Mouse (Mus musculus): Measurements from ENCODE around the gene Lamtor2.

The Lamtor2 gene

DNA sequence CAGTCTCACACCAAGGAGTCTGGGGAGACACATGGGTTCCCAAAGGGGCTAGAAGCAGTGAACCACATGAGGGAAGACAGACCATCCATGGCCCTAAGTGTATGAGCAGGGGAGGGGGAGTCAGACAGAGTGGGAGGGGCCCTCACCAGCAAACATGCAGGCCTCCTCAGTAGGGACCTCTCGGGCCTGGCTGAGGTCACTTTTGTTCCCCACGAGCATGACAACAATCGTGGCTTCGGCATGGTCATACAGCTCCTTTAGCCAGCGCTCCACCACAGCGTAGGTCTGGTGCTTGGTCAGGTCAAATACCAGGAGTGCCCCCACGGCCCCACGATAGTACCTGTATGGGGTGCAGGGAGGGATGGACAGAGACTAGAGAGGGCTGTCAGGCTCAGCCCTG, 9.7 kb downstream of the Lamtor2 start:
- in situ Hi-C loops (cut with MboI; ENCODE audit: low sequenced_read_pairs), result no loop called here

GRCm38 (mm10) chr3:88542486-88542885, 10.4 kb downstream of the Lamtor2 start:
- in situ Hi-C loops (cut with MboI; ENCODE audit: low sequenced_read_pairs), result no loop called here

- in situ Hi-C loops (cut with MboI; ENCODE audit: low sequenced_read_pairs), result no loop called here
Measured at GRCm38 (mm10) chr3:88541622-88542401, 11.1 kb downstream of the Lamtor2 start.

- in situ Hi-C loops (cut with MboI; ENCODE audit: low sequenced_read_pairs), result no loop called here
Measured at GRCm38 (mm10) chr3:88540085-88540484, 12.8 kb downstream of the Lamtor2 start.

DNA sequence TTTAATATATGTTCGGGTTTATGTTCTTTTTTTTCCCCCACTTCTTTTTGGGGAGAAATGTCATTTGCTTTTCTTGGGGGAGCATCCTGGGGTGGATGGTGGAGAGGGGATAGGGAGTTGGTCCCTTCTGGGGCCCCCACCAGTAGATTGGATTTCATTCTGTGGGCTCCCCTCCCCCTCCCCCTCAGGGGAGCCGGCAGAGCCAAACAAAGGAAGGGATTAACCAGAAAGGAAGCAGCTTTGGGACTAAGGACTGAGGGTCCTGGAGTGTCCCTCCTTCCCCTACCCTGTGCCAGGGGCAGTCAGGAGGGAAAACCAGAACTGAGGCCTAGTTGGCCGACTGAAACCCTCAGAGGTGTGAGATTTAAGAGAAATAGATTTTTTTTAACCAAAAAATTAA, 13.5 kb downstream of the Lamtor2 start:
- in situ Hi-C loops (cut with MboI; ENCODE audit: low sequenced_read_pairs), result no loop called here

DNA sequence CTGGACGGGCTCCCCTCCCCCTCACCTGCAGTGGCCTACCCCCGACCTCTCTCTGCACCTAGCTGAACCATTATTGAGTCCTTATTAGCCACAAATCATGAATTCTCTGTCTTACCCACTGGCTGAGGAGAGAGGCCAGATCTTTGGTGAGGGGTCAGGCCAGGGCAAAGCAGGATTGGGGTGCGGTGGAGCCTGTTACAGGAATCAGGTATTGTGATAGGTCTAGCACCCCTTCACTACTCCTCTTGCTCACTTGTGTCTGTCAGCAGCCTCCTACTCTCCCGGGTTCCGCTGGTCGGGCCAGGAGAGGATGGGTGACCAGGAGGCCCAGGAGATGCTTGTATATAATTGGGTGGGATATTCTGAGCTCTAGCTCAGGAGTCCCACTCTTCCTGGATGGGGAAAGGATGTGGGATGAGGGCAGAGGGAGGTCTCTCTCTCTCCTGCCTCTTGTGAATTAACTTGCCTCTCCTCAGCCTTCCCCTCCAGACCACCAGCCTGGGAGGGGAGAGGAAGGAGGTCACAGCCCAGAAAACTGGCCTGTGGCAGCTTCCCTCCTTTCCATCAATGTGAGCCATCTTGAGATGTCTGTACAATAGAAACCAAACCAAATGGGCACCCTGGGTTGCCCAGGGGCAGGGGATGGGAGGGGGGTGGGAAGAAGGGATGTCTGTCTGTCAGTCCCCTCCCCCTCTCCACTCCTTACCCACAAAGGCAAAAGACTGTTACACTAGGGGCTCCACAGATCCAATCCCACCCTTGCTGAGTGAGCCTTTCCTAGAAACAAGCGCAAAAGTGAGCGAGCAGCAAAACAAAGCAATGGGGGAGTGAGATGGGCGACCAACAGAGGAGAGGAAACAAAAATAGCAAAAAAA, 14.4 kb downstream of the Lamtor2 start:
- in situ Hi-C loops (cut with MboI; ENCODE audit: low sequenced_read_pairs), result no loop called here

DNA sequence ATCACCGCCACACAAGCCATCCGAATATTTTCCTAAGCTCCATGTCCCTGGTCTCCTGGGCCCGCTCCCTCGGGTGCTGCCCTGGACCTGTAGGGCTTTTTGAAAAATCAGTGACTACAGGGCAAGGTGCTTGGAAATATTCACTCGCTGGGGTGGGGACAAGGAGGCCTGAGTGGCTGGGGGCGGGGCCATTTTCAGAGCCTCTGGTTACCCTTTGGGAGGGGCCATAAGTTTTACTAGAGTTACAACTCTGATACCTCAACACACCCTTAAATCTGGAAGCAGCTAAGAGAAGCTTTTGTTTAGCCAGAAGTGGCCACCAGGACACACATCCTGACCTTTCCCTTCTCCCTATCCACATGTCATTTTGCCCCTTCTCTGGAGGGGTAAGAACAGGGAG, 15.7 kb downstream of the Lamtor2 start:
- in situ Hi-C loops (cut with MboI; ENCODE audit: low sequenced_read_pairs), result no loop called here

DNA sequence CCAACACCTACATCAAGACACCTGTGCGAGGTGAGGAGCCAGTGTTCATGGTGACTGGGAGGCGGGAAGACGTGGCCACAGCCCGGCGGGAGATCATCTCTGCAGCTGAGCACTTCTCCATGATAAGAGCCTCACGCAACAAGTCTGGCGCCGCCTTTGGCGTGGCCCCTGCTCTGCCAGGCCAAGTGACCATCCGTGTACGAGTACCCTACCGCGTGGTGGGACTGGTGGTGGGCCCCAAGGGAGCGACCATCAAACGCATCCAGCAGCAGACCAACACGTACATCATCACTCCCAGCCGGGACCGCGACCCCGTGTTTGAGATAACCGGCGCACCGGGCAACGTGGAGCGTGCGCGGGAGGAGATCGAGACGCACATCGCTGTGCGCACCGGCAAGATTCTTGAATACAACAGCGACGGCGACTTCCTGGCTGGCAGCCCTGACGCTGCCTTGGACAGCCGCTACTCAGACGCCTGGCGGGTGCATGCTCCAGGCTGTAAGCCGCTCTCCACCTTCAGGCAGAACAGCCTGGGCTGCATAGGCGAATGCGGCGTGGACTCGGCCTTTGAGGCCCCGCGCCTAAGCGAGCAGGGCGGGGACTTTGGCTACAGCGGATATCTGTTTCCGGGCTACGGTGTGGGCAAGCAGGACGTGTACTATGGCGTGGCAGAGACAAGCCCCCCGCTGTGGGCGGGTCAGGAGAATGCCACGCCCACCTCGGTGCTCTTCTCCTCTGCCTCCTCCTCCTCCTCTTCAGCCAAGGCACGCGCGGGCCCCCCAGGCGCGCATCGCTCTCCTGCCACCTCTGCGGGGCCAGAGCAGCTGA, 16.6 kb downstream of the Lamtor2 start:
- in situ Hi-C loops (cut with MboI; ENCODE audit: low sequenced_read_pairs), result no loop called here

- in situ Hi-C loops (cut with MboI; ENCODE audit: low sequenced_read_pairs), result no loop called here
Measured at GRCm38 (mm10) chr3:88535527-88535926, 17.3 kb downstream of the Lamtor2 start.

DNA sequence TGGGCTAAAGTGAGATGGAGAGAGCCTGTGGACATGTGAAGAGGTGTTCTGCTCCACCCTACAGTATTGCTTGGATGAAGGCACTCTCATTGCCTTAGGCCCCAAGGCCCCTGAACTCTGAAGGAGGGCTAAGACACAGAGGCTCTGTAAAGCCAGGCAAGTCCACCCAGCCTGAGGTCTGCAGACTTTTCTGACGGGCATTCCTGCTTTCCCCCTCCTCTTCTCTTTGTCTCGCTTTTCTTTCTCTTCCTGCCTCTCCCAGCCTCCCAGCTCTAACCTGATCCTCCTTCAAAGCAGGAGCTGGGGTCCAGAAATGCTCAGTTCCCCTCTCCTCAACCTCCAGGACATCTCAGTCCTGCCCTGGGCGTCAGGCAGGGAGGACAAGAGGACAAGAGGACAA, 17.9 kb downstream of the Lamtor2 start:
- in situ Hi-C loops (cut with MboI; ENCODE audit: low sequenced_read_pairs), result no loop called here

DNA sequence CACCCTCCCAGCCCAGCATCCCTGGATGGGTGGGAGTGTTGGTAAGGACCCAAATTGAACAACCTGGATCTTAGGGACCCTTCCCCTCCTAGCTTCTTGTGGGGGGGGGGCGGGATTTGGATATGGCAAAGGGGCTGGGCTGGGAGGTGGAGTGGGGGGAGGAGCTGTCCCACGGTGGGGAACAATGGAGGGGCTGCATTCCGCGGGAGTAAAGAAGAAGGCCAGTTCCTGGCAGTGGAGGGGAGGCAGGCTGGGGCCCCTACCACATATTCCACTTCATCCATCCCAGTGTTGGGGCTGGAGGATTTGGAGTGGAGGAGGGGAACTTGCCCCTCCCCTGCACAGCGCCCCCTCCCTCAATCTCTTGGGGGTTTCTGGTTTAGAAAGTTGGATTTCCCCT, 19.2 kb downstream of the Lamtor2 start:
- in situ Hi-C loops (cut with MboI; ENCODE audit: low sequenced_read_pairs), result no loop called here

- in situ Hi-C loops (cut with MboI; ENCODE audit: low sequenced_read_pairs), result no loop called here
Measured at GRCm38 (mm10) chr3:88532689-88533511, 20.0 kb downstream of the Lamtor2 start.

DNA sequence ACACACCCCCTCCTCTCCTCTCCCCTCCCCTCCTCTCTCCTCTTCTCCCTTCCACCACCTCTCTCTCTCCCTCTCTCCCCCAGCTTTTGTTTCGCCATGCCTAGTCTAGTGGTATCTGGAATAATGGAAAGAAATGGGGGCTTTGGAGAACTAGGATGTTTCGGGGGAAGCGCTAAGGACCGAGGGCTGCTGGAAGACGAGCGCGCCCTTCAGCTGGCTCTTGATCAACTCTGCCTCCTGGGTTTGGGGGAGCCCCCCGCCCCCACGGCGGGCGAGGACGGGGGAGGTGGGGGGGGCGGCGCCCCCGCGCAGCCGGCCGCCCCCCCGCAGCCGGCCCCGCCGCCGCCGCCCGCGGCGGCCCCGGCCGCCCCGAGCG, 20.6 kb downstream of the Lamtor2 start, which contains the start of gene Mex3a:
Mex3a (plus strand) TSS at position 97 of the 376 bp plus-strand sequence.
- in situ Hi-C loops (cut with MboI; ENCODE audit: low sequenced_read_pairs), result no loop called here

DNA sequence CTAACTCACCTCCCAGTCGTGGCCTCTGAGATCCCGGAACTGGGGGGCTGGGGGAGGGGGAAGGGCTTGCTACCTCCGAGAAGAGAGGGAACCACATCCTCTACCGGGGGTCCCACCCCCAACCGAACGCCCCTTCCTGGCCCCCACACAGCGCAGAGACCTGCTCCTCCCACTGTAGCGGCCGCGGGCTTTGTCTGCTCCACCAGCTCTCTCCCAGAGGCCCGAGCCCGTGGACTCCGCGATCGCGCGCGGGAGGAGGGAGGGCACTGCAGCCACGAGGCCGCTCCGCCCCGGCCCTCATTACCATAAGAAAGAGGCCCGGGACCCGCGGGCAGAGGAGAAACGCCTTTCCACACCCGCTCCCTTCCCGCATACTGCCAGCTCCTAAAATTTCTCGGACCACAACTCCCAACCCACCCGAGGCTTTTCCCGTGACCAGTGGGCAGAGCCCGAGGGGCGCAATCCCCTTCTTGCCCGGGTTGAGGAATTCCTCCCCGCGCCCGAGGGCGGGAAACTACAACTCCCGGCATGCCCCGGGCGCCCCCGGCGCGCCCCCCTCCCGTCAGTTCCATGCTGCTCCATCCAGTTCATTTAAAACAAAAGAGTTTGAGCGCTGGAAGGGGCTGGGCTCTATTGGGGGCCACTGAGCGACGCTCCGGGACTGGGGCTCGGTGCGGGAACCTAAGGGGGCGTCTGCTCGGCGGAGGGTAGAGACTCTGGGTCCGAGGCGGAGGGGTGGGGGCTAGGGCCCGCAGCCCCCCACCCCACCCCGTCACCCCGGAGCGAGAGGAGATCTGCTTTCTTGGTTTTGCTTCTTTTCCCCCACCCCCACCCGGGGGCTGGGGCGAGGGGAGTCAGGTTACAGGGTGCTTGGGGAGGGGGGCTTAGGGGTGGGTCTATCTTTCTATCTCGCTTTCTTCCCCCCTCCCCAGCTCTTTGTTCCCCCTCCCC, 21.3 kb downstream of the Lamtor2 start:
- in situ Hi-C loops (cut with MboI; ENCODE audit: low sequenced_read_pairs), result no loop called here

DNA sequence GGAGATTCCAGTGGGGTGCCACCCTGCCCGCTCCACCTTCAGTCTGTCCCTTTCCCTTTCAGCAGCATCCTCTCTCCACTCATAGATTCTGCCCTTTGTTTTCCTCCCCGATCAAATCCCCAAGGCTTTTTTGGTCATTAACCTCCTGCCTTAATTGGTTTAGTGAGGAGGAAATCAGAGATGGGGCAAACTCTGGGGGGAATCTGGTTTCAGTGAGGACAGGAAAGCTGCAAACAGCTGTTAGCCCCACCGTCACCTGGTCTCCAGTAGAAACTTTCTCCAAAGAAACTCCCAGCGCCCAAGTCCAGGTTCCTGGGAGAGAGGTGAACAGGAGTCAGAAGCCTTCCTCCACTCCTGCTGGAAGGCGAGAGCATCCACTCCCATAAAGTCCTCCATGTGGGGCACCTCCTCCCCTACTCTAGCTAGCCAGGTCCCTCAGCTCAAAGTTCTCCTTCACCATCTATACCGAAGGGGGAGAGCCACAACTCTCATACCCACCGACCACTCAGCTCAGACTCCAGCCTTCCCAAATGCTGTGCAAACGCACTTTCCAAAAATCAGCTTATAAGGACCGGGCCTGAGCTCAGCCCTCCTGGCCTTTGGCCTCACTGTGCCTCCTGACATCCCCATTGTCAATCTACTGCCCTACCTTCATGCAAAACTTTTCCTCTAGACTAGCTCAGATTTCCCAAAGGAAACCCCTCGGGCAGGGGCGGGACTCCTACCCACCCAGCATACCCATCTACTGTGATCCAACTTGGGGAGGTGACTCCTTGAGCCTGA, 22.6 kb downstream of the Lamtor2 start:
- in situ Hi-C loops (cut with MboI; ENCODE audit: low sequenced_read_pairs), result no loop called here

DNA sequence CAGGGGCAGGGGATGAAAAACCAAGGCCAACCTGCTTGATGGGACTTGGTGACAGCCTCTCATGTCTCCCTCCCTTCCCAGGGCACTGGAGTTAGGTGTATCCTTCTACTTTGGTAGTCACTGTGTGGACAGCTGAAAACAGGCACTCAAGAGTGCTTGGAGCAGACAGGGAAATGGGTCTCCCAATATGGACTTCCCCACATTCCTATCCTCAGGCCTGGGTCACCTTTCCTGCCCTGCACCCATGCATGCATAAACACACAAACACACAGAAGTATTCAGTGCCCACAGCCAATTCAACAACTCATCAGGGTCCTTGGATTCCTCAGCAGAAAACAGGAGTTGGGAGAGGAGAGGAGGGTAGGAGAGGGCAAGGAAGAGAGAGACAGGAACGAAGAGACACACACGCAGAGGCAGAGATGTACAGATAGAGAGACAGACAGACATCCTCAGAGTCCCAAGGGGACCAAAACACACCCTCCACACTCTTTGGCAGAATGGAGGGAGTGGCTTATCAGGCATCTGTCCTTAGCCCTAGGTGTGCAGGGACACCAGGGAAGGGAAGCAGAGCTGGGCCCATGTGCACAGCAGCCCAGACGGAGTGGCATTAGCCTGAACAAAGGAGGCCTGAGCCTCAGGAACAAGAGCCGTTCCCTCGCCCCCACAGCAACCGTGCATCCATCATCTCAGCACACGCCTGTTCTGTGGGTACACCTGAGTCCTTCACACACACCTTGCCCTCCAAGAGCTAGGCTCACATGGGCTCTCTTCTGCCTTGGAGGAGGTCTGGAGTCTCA, 23.5 kb downstream of the Lamtor2 start:
- in situ Hi-C loops (cut with MboI; ENCODE audit: low sequenced_read_pairs), result no loop called here

GRCm38 (mm10) chr3:88528646-88529045, 24.2 kb downstream of the Lamtor2 start:
- in situ Hi-C loops (cut with MboI; ENCODE audit: low sequenced_read_pairs), result no loop called here

- in situ Hi-C loops (cut with MboI; ENCODE audit: low sequenced_read_pairs), result no loop called here
Measured at GRCm38 (mm10) chr3:88527565-88527964, 25.3 kb downstream of the Lamtor2 start.
